Mouse (Mus musculus) liver, adult 2 months (tissue): ENCODE data around the gene Arl6ip1. TPM values are rescaled to one million over a fixed set of nuclear protein-coding genes. Genes with fewer than 3 reads are reported as not detected.

Source experiments
- DNase-seq: peaks from one replicate; pipeline ENCODE4 v3.0.0-alpha.2; 2011; ENCODE audit warnings: low read depth, low spot score; ENCODE audit errors: extremely low read depth
- H3K27ac ChIP-seq: fragments of 200-500 bp; replicated peaks from 2 replicates; pipeline ENCODE4 v1.5.1; 2012; ENCODE audit warnings: low read depth, mild to moderate bottlenecking, control low read depth, inconsistent platforms, low read length; ENCODE audit not compliant: insufficient read depth
- H3K27me3 ChIP-seq: fragments of 200-500 bp; 2 replicates; pipeline ENCODE4 v1.6.1; 2012; ENCODE audit warnings: mild to moderate bottlenecking, moderate library complexity, low read length, inconsistent platforms; ENCODE audit not compliant: control insufficient read depth, insufficient read depth
- H3K36me3 ChIP-seq: fragments of 200-500 bp; 2 replicates; pipeline ENCODE4 v1.6.1; 2012; ENCODE audit warnings: low read length, inconsistent platforms; ENCODE audit not compliant: control insufficient read depth, insufficient read depth
- H3K4me1 ChIP-seq: fragments of 200-500 bp; 2 replicates; pipeline ENCODE4 v1.6.1; 2011; ENCODE audit warnings: low read length; ENCODE audit not compliant: control insufficient read depth, insufficient read depth
- H3K4me3 ChIP-seq: fragments of 200-500 bp; 2 replicates; pipeline ENCODE4 v1.5.1; 2011; ENCODE audit warnings: low read depth, mild to moderate bottlenecking, control low read depth, low read length, moderate library complexity; ENCODE audit not compliant: insufficient read depth
- H3K79me2 ChIP-seq: fragments of 200-500 bp; 2 replicates; pipeline ENCODE4 v1.6.1; 2012; ENCODE audit warnings: inconsistent platforms, mild to moderate bottlenecking, low read length, moderate library complexity; ENCODE audit not compliant: control insufficient read depth, insufficient read depth
- H3K9ac ChIP-seq: fragments of 200-500 bp; 2 replicates; pipeline ENCODE4 v1.6.1; 2012; ENCODE audit warnings: low read depth, mild to moderate bottlenecking, control low read depth, inconsistent platforms, low read length
- CTCF ChIP-seq: fragments of 200-500 bp; IDR thresholded peaks from 2 replicates; pipeline ENCODE4 v1.5.1; 2011; ENCODE audit warnings: low read depth, low read length, control low read depth
- POLR2A ChIP-seq: fragments of 200-500 bp; IDR thresholded peaks from 2 replicates; pipeline ENCODE4 v1.6.1; 2011; ENCODE audit warnings: low read length, control low read depth; ENCODE audit not compliant: insufficient read depth; ENCODE audit errors: extremely low read depth
- WGBS: fragments of 180-500 bp; shearing (Covaris S2); methylation state at CpG from one replicate; pipeline ENCODE4 v1.1.7; 2018; 5-methylcytosine and 5-hydroxymethylcytosine counted together
- polyA plus RNA-seq: library from polyadenylated mRNA; depleted of rRNA; stranded (reverse); fragments of >200 nt; gene quantifications from 2 replicates; pipeline ENCODE4 v1.2.3, GENCODE M21; 2012
- total RNA-seq: library from RNA; depleted of rRNA; stranded (reverse); fragments of >200 nt; gene quantifications from 2 replicates; pipeline ENCODE4 v1.2.3, GENCODE M21; 2014

Gene Arl6ip1
- total and polyA plus RNA-seq, 2 experiments, result 75.4 to 143 TPM

DNA sequence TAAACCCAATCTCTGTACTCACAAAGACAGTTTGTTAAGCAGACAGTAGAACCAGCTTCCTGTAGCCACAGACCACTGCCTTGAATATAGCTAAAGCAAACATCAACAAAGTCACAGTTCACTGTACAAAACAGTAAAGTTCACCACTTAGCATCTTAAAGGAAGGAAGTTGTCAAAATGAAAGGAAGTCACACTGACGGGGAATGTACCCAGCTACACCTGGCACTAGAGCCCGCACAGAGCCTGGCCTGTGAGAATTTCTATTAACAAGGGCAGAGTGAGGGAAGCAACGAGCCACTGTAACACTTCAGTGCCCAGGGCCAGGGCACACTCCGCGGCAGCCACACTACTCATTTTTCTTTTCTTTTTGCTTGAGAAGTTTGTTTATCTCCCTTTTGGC, 9.5 kb downstream of the Arl6ip1 start:
- Histone ChIP-seq H3K4me3 (no peak overlapping the region), H3K36me3 (peaks cover 49% of the 10 kb centered on the region), H3K4me1 (no peaks in the 10 kb centered on the region; the same call in 1 of the 2 replicates), H3K9ac (no peak overlapping the region), H3K27me3 (no peaks in the 10 kb centered on the region), H3K27ac (no peak overlapping the region), H3K79me2 (peaks cover 14% of the 10 kb centered on the region)
- DNase-seq, result no peak
- WGBS, result 72% methylated on average over 5 of the region's 5 CpGs
- TF ChIP-seq CTCF (no peak), POLR2A (no peak)

DNA sequence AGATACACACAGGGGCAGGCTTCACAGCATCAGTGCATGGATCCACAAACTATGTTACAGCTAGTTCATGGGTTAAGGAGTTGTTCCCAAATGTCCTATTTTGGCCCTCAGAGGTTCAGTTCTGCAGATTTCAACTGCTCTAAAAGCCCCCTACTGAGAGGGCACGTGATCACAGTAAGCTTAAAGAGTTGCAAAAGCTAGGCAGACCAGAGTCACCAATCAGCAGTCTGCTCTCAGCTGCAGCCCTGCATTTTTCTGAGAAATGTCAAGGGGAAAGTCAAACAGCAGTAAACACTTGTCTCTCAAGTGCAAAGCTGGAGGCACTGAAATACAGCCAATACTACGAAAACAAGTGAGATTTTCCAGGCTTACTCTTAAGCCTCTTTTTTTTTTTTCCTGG, 10.3 kb downstream of the Arl6ip1 start:
- Histone ChIP-seq H3K27me3 (no peaks in the 10 kb centered on the region), H3K4me1 (peaks cover 5% of the 10 kb centered on the region), H3K36me3 (peaks cover 50% of the 10 kb centered on the region), H3K79me2 (peaks cover 11% of the 10 kb centered on the region), H3K4me3 (no peak overlapping the region), H3K9ac (no peak overlapping the region), H3K27ac (no peak overlapping the region)
- no peak for DNase-seq
- no peak for TF ChIP-seq CTCF
- TF ChIP-seq POLR2A, result no peak
- WGBS, result 44% methylated on average over 2 of the region's 2 CpGs

DNA sequence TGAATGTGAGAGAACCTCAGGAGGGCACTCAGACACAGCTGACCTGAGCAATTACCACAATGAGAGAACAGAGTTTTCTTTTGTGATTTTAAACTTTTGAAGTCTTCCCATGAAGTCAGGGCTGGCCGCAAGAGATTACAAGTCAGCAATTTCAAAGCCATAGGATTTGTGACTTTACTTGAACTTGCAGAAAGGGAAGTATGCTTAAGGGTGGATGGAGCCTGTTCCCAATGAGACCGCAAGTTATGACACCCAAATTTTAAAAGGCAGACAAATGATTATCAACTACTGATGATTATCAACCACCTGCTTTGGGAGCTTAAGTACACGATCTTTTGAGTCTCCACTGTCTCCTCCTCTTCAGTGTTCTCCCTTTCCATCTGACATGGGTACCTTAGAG, 11.0 kb downstream of the Arl6ip1 start:
- Histone ChIP-seq H3K9ac (no peak overlapping the region), H3K79me2 (peaks cover 10% of the 10 kb centered on the region), H3K36me3 (peaks cover 54% of the 10 kb centered on the region), H3K27me3 (no peaks in the 10 kb centered on the region), H3K4me1 (peaks cover 6% of the 10 kb centered on the region), H3K27ac (no peak overlapping the region), H3K4me3 (no peak overlapping the region)
- no peak for DNase-seq
- 79% methylated on average over 3 of the region's 3 CpGs for WGBS
- TF ChIP-seq CTCF (no peak), POLR2A (no peak)

DNA sequence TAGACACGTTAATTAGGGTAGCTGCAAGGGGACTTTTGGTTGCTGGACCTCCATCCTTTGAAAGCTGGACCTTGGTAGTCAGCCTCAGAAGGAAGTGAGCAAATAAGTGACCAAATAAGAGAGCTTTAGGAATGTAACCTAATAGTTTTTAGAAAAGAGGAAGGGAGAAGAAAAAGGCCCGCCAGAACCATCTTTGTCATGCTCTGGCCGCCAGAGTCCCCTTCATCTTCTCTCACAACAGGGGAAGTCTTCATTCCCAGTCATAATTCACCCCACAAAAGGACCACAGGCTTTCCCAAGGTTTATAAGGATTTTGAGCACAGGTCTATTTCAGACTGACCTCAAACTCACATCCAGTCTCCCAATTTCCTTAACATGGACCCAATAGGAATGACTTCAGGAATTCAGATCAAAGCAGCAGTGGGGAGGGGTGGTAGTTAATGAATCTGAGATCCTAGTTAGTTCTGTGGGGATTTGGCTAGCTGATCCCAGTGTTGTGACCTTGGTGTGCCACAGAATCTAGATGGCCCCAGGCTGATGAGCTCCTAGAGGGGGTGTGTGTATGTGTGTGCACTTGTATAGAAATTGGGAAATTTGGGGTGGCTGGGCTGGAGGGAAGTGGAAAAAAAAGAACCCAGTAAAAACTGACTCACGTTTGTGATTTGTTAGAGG, 11.8 kb downstream of the Arl6ip1 start:
- Histone ChIP-seq H3K27me3 (no peaks in the 10 kb centered on the region), H3K9ac (no peak overlapping the region), H3K79me2 (peaks cover 10% of the 10 kb centered on the region), H3K36me3 (peaks cover 57% of the 10 kb centered on the region), H3K4me1 (peaks cover 10% of the 10 kb centered on the region), H3K27ac (no peak overlapping the region), H3K4me3 (no peak overlapping the region)
- WGBS, result 62% methylated on average over 4 of the region's 4 CpGs
- no peak for DNase-seq
- TF ChIP-seq POLR2A (no peak), CTCF (no peak)

DNA sequence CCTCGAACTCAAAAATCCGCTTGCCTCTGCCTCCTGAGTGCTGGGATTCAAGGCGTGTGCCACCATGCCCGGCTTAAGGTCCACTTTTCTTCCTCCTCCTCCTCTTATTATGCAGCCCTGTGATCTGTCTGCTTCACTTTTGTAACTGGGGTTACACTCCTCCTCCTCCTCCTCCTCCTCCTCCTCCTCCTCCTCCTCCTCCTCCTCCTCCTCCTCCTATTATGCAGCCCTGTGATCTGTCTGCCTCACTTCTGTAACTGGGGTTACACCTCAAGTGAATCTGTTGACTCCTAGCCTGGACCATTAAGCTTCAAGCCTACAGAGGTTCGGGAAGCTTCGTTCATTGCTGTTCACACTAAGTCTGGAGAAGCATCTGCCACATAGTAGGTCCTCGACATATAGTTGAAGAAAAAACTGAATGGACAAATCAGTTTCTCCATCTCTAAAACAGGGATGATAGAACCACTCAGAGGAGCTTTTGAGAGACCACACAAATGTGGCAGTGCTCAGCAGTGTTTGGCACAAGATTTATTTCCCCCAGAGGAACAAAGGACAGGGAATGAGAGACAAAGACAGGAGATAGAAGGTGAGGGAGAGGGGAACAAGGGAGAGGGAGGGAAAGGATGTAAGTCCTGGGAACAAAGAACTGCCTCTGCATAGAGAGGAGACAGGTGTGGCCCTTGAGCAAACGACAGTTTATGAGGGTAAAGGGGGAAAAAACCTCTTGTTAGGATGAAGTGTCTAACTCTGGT, 12.5 kb downstream of the Arl6ip1 start:
- Histone ChIP-seq H3K27ac (no peak overlapping the region), H3K4me1 (peaks cover 14% of the 10 kb centered on the region), H3K36me3 (peaks cover 58% of the 10 kb centered on the region), H3K4me3 (no peak overlapping the region), H3K79me2 (peaks cover 10% of the 10 kb centered on the region), H3K9ac (no peak overlapping the region), H3K27me3 (no peaks in the 10 kb centered on the region)
- no peak for DNase-seq
- 15% methylated on average over 8 of the region's 8 CpGs for WGBS
- TF ChIP-seq CTCF (no peak), POLR2A (no peak)
